Comparison of ENCODE assay signal across 20 mouse cellular contexts in the genomic region with DNA sequence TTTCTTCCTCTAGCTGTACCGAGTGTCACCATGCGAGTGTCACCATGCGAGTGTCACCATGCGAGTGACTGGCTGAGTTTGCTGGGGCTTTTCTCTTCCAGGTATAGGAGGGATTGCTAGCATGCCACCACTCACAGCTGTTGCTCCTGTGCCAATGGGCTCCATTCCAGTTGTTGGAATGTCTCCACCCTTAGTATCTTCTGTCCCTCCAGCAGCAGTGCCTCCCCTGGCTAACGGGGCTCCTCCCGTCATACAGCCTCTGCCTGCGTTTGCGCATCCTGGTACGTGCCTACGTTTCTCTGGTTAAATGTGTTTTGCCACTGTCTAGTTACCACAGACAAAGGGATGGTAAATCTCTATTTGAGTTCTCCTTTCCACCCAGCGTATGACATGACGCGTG.
A peak's percentile ranks its signal among the peaks of the same experiment; 100 is the strongest.
DNase-seq lines count a peak whose midpoint lies in the region; ATAC-seq and TF ChIP-seq lines count a peak whose summit lies in the region.
"Had no signal": no experiment of that assay in that cellular context is flagged by ENCODE, and none has a peak within 500 bp of the region (broad histone marks: within the 10 kb centered on the region; RNA-seq: fewer than 3 reads in every experiment).

No protein-coding gene starts in this region.

- no peaks in the 10 kb centered on the region for H3K9me3 ChIP-seq in heart, embryonic 10.5 days
- H3K9me3 ChIP-seq: embryonic facial prominence, embryonic 10.5 days; forebrain, embryonic 12.5 days; heart, embryonic 13.5 days; hindbrain, embryonic 13.5 days had no signal

- 91% methylated on average over 13 of the region's 13 CpGs for WGBS in heart, embryonic 10.5 days

- intact Hi-C loops in gastrocnemius, adult 2 months (cut with DNase I), result loop anchor here (5.0 kb wide), 2 partner anchors 34 to 69 kb away; no protein-coding TSS in a partner anchor

- peak; percentile 51 for DNase-seq in gastrocnemius, adult 2 months
- DNase-seq in gastrocnemius, postnatal 4 days (ENCODE audit: low spot score in 2 of 2), result no peak
- DNase-seq in heart, postnatal 4 days, result peak; percentile 57
- no peak for DNase-seq in heart, embryonic 10.5 days (ENCODE audit: low spot score)
- peak; percentile 30 for DNase-seq in skeletal muscle tissue, adult 2 months (ENCODE audit: low read depth, low spot score)
- no peak for DNase-seq in layer of hippocampus, postnatal 14 days (ENCODE audit: low spot score in 2 of 2)
- DNase-seq: adrenal gland, postnatal 14 days; cerebellum, adult 11-12 months; cerebellum, adult 9-10 months; cerebellum, postnatal 36 days; kidney, adult 18-20 months had no signal

- no peaks in the 10 kb centered on the region for H3K27me3 ChIP-seq in heart, embryonic 10.5 days (ENCODE audit: insufficient read depth, poor library complexity, severe bottlenecking)
- H3K27me3 ChIP-seq: forebrain, embryonic 12.5 days; heart, embryonic 13.5 days; hindbrain, embryonic 13.5 days had no signal

- peaks cover 46% of the 10 kb centered on the region for H3K36me3 ChIP-seq in heart, embryonic 10.5 days

- peak; percentile 71 for ATAC-seq in erythroid progenitor cell, adult 5-6 weeks (replicated peaks; ENCODE audit: low FRiP score, poor library complexity, severe bottlenecking)
- ATAC-seq: forebrain, embryonic 16.5 days; hindbrain, postnatal 0 days had no signal

- no peak overlapping the region for H3K4me3 ChIP-seq in gastrocnemius, adult 2 months
- H3K4me3 ChIP-seq in heart, embryonic 10.5 days, result no peak overlapping the region
- H3K4me3 ChIP-seq: embryonic facial prominence, embryonic 10.5 days; erythroblast, embryonic 14.5 days; forebrain, embryonic 12.5 days; heart, adult 2 months; heart, embryonic 13.5 days; hindbrain, embryonic 13.5 days had no signal

- no peak for TF ChIP-seq CTCF in gastrocnemius, adult 2 months (IDR thresholded peaks at IDR 0.05)

- H3K4me1 ChIP-seq in heart, embryonic 10.5 days, result peaks cover 14% of the 10 kb centered on the region
- H3K4me1 ChIP-seq: forebrain, embryonic 12.5 days; hindbrain, embryonic 13.5 days had no signal

- peak overlapping the region; percentile 16; the same call in 1 of the 2 replicates for H3K27ac ChIP-seq in gastrocnemius, adult 2 months
- no peak overlapping the region for H3K27ac ChIP-seq in heart, embryonic 10.5 days
- H3K27ac ChIP-seq: embryonic facial prominence, embryonic 10.5 days; forebrain, embryonic 12.5 days; heart, adult 2 months; heart, embryonic 13.5 days; hindbrain, embryonic 13.5 days; hindbrain, postnatal 0 days had no signal

Comparison
In these comparisons a context has a peak if more than half of its experiments do, and no peak if none do; other contexts are left out.
1. DNase-seq: peak in gastrocnemius, adult 2 months (single experiment), heart, postnatal 4 days (single experiment) and skeletal muscle tissue, adult 2 months (single experiment); none in gastrocnemius, postnatal 4 days (0 of 2), heart, embryonic 10.5 days (single experiment) and layer of hippocampus, postnatal 14 days (0 of 2).